Mouse (Mus musculus) retina, postnatal 1 day (tissue): ENCODE measurements at regions not wholly inside any gene's neighbourhood (a gene's known extent, or its start where the extent isn't known, plus 50 kb on each side); places are given as distances from the start of the nearest gene placed in this dataset.

Source experiments
- DNase-seq: peaks from one replicate; pipeline ENCODE4 v3.0.0-alpha.2; 2012

GRCm38 (mm10) chr17:51683318-51683717, 149.8 kb downstream of the Satb1 start:
- no peak for DNase-seq

DNA sequence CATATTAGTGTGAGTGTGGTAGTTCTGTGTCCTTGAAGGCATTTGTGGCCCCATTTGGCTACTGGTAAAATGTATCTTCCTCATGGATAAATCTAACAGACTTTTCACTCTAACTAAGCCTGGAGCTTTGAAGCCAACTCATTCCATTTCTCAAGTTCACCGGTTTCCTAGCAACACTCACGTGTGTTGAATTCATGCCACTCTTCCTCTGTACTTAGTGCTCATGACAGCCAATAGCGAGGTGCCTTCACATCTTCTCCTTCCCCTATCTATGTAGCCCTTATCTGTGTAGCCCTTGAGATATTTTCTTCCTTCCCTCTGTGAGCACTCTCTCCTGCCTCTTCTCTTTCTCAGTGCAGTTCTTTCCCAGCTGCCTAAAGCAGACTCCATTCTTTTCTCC, 150.7 kb downstream of the Satb1 start:
- no peak for DNase-seq

DNA sequence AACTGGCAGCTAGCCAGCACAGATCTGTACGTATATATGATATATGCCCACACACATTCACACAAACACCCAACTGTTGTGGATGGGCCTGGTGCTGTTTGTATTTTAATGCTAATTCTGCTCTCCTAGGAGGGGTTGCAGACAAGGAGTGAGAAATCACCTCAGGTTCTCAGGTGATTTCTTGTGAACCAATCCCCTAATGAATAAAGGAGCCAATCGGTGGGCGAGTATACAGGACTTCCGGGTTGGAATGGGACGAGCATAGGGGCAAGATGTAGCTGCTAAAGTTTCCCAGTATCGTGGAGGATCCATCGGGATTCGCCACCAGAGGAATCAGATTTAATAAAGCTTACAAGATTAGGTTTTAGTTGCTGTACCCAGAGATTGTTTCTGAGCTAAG, 155.6 kb downstream of the Satb1 start:
- DNase-seq = no peak

DNA sequence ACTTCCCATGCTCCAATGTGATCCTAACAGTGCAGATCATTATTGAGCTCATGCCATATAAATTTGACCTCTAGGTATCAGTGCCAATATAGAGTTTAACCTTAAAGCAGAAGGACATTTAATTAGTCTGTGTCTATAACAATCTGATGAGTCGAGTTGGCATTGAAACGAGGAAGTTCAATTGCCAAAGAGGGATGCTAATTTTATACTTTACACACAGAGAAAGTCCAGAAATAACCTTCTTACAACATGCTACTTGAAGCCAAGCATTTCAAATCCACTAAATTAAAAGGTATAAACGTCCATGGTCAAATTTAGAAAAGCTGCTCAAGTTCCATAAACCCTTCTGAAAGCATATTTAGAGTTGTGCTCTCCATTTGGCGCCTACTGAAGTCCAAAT, 174.7 kb downstream of the Satb1 start:
- no peak for DNase-seq

GRCm38 (mm10) chr17:51653881-51654280, 179.2 kb downstream of the Satb1 start:
- no peak for DNase-seq

- no peak for DNase-seq
These were observed 181.2 kb downstream of the Satb1 start for GRCm38 (mm10) chr17:51651880-51652279.

DNA sequence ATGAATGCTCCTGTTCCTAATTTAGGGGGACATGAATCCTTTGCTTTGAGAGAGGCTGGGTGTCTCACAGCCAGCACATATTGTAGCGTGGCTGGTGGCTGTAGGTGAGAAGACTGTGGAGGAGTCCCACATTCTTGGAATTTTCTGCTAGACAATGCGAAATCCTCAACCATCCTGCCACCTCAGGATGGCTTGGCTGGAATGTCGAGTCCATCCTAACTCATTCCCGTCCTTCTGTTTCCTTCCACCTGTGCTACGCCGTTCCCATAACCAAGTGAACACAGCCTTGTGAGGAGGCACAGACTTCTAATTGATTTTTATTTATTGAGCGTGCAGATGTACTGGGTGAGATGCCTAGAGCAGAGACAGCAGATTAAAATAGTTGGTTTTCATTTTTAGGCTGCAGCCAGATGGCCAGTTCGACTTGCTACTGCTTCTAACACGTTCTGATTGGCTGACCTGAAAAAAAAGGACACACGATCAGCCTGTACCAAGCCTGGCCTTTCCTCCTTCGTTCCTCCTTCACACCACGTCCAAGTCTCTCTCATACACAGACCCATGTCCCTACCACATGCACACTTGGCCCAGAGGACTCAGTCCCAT, 183.8 kb downstream of the Satb1 start:
- no peak for DNase-seq

- DNase-seq = no peak
These were observed 186.7 kb downstream of the Satb1 start for GRCm38 (mm10) chr17:51646416-51646815.

- no peak for DNase-seq
These were observed 187.2 kb downstream of the Satb1 start for GRCm38 (mm10) chr17:51645866-51646265.

GRCm38 (mm10) chr17:51642682-51643081, 190.4 kb downstream of the Satb1 start:
- no peak for DNase-seq

DNA sequence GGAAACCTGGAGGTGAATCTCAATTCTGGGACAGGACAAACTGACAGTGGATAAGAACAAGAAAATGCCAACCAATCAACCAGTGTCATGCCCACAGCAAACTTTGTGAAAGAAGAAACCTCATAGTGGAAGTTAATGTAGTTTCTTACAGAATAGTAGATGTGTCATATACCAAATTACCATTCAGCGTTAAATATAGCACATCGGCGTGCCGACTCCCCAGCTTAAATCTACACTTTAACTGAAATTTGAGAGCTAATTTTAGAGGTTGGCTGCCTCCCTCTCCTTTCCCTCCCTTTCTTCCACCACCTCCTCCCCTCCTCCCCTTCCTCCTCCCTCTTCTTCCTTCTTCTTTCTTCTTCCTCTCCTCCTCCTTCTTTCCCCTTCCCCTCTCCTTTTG, 197.2 kb downstream of the Satb1 start:
- no peak for DNase-seq

DNA sequence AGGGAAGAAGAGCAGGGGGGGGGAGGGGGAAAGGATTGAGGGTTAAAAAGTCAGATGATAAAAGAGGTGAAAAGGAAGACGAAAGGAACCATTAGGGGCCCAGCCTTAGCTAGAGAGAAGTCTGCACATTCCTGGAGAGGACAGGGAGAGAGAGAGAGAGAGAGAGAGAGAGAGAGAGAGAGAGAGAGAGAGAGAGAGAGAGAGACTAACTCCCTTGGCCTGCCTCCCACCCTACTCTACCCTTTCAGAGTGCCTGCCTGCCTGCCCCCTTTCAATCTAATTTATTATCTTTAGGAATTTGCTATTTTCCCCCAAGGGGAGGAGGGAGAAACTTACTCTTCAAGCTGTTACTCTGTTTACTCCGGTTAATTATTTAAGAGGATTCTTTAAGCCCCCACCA, 201.5 kb downstream of the Satb1 start:
- DNase-seq = no peak

DNA sequence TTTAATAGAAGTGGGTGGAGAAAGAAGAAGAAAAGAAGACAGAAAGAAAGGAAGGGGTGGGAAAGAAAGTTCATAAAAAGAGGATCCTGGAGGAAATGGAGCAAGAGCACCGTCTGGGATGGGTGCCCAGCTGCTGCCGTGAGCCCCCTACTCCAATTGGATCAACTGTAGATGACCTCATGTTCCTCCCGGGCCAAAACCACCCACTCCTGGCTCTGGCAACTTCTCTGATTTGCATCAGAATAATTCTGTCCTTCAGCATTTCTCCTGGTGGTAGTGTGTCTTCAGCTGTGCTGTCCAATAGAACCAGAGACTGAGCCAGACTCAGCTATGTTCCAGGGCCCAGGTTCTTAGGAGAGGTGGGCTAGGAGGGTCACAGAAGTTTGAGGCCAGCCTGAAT, 212.6 kb downstream of the Satb1 start:
- no peak for DNase-seq

DNA sequence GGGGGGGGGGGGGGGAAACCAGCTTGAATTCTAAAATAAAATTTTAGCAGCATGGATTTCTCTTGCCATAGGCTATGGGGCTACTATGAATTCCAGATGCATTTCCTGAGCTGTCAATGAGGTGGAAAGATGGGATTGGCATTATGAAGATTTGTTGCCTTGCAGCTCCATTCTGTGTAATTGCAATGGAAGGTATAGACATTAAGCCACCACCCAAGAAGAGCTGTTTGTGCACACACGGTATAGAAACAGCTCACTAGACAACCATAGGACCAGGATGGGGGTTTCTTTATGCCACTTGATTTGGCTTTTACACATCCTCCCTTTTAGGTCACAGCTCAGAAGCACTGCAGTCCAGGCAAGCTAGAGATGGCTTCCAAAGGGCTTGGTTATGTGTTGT, 247.8 kb downstream of the Satb1 start:
- no peak for DNase-seq

DNA sequence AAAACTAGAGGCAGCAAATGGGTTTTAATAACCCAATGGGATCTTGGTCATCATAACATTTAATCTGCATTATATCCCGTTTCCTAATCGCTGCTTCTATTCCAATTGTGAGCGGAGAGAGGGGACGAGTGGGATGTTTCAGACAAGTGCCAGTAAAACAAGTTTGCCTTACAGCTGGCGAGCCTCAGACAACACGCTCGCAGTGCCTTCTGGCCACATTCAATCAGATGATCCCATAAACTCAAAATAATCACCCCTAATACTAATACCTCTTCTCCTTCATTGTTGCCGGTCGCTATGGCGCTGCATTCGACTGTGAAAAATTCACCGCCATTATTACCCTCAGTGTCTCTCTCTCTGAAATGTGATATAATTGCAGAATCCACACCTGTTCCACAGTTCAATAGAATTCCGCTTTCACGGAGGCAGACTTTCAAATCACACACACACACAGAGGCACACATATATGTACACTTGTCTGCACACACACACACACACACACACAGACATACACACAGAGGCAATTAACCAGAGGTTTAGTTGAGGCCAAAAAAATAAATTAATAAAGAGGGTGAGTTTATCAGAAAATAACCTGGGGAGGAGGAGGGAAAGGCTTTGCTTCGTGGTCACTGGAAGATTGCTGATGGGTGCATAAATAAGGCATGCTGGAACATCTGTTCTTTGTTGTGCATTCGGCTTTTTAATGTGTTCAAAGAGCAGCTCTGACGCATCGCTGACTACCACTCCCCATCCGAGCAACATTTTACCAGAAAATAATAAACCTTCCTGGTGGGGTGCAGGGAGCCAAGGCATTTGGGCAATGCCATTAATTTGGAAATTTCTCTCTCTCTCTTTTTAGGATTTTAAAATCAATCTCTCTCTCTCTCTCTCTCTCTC, 248.9 kb downstream of the Satb1 start:
- peak; percentile 13 for DNase-seq

- no peak for DNase-seq
These were observed 249.8 kb downstream of the Satb1 start for GRCm38 (mm10) chr17:51583277-51583676.

GRCm38 (mm10) chr17:51555854-51556253, 277.2 kb downstream of the Satb1 start:
- no peak for DNase-seq

DNA sequence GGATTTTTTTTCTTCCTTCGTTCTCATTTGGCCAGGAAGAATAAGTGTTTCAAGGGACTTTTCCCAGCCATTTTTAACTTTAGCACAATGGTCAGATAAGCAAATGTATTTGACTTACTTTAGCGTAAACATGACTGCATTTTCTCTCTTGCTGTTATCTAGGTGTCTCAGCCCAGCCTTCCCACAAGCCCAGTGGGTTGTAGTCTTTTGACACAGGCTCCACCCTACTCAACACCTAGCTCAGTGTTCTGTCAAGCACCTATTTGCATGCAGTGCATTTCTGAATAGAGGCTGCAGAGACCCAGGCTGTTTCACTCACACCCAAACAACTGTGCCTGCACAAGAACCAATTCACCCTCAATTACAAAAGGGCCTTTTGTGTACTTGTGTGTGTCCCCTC, 278.6 kb downstream of the Satb1 start:
- no peak for DNase-seq

GRCm38 (mm10) chr17:51552277-51553015, 280.6 kb downstream of the Satb1 start:
- DNase-seq = no peak

GRCm38 (mm10) chr17:51546999-51547398, 286.1 kb downstream of the Satb1 start:
- DNase-seq = no peak

DNA sequence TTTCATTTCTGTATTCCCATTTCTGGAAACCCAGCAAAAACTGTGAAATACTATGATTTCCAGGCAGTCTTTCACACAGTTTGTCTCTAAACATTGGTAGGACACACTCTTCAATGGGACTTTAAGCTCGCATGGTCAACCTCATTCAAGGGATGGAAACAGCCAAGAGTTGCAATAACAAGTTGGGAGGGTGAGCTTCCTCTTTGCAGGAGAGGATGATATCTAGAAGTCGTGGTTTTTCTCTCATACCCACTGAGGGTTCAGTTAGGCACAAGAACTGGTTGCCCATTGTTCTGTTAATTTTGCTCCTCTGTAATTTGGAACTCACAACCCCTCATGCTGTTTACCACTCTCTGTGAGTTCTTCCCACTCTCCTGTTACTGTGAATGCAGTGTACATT, 290.5 kb downstream of the Satb1 start:
- no peak for DNase-seq

GRCm38 (mm10) chr17:51534678-51535077, 298.4 kb downstream of the Satb1 start:
- peak; percentile 17 for DNase-seq

- no peak for DNase-seq
These were observed 298.8 kb downstream of the Satb1 start for GRCm38 (mm10) chr17:51534270-51534669.

DNA sequence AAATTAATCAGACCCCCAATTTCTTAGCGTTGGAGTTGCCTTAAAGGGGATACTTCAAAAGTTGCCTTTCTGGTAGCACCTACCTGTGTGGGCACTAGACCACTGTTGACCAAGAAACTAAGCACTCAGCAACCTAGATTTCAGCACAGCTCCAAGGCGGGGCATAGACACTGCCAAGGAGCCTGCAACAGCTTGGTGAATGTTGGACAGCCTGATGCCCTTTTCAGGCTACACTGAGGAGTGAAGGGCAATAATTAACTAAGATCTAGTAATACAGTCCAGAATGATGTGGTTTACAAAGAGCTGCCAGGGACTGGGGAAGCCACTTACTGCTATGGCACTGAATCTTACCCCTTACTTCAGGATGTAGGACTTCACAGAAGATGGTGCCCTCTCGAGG, 304.9 kb downstream of the Satb1 start:
- no peak for DNase-seq
